Mouse (Mus musculus): ENCODE results near the gene Usp24.

GRCm38 (mm10) chr4:106429106-106429505 is 113.1 kb downstream of the Usp24 start:
- TF ChIP-seq CTCF (IDR thresholded peaks at IDR 0.05; ENCODE audit: control insufficient read depth, insufficient read depth, insufficient read length) (no peak), USF1 (IDR thresholded peaks at IDR 0.05; ENCODE audit: low read depth) (no peak)

Data from C2C12 (cell line).